Mouse (Mus musculus) inflammation-experienced regulatory T-cells, adult 6 months (primary cell): ENCODE results near the gene Tmtc1. TPM values are rescaled to one million over a fixed set of nuclear protein-coding genes. Genes with fewer than 3 reads are reported as not detected.

Experiments
- ATAC-seq: one replicate; pipeline ENCODE4 v1.8.0; 2017
- polyA plus RNA-seq, 3 experiments: library from polyadenylated mRNA; unstranded; fragments of 100-300 nt; shearing (Covaris generic); gene quantifications; one replicate each; pipeline ENCODE4 v1.2.1; 2017

Tmtc1 gene
- polyA plus RNA-seq, 3 experiments from 2014 or later = 0.04 to 0.07 TPM; not detected in 1

DNA sequence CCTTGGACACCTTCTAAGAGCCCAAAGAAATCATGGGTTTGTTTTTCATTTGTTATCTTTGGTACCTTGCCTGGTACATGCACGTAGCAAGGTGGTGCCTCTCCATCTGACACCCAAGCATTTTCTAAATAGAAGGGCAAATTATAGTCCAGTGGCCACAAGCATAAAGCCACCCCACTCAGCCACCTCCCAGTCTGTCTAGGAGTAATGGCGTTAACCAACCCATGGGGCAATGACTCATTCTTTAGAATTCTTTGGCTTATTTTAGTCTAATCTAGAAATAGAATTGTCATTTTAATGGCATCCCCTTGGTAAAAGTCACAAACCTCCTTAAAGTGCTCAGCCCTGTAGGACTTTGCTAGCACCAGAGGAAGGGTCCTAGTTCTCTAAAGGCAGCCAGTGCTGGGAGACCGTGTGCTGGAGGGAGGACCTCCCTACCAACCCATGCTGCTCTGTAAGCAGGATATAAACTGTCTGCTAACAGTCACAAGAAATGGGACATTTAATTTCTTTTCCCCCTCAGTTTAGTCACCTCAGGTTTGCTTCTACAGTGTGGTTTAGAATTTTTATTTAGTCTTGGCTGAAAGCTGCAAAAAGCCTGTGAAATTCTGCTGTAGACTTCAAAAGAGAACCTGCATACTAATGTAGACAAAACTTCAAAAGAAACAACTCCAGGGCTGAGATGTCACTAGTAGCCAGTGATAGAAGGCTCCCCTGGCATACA lies 209.9 kb downstream of the Tmtc1 start:
- no peak for ATAC-seq

GRCm38 (mm10) chr6:148227542-148227941 lies 216.6 kb downstream of the Tmtc1 start:
- no peak for ATAC-seq

DNA sequence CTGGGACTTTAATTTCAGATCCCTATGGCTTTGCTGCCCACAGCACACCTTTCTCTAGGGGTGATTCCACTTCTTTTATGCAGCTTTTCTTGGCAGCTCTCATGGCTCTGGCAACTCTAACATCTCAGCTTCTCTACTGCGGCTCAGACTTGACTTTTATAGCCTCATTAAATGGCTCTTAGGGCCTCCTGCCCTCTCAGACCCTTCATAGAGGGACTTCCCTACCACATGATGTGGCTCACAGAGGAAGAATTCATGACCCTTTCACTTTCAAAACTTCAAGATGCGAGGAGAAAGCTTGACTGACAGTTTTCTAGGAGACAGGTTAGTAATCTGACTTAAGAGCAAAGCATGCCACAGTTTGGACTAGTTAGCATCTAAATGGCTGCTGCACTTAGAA lies 221.5 kb downstream of the Tmtc1 start:
- no peak for ATAC-seq

DNA sequence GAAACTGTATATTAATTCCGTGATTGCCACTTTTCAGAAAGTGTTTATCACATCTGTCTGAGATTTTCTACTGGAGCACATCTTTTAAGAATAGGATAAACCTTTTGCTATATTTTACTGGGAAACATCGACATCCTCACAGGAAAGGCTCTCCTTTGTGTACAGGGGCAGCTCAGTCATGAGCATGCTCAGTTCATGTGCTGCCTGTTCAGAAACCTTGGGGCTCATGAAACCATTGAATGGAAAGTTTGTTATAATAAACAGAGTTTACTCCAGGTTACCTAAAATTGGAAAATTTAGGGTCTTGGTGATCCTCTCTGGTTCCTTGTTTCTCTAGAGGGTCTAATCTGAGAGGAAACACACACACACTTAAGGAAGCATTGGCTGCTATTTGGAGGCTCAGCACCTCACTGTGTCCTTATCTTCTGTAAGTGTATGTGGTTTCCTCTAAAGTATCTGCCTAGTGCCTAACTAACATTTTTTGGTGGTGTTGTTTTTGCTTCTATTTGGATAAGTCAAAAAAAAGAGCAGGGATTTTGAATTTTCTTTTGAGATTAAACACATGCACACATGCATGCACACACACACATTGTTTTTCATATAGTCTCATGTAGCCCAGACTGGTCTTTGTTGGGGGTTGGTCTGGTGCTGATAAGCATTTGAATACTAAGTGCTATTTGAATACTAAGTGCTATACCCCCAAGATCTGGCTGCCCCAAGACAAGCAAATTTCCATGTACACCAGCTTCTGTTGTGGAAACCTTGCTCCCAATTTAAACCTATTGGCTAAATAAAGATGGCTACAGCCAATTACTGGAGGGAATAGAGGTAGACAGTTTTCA lies 225.7 kb downstream of the Tmtc1 start:
- ATAC-seq = no peak

GRCm38 (mm10) chr6:148216752-148217151 lies 227.4 kb downstream of the Tmtc1 start:
- ATAC-seq = no peak

GRCm38 (mm10) chr6:148214765-148215164 lies 229.4 kb downstream of the Tmtc1 start:
- no peak for ATAC-seq

GRCm38 (mm10) chr6:148211897-148212680 lies 232.1 kb downstream of the Tmtc1 start, which contains the start of gene Ergic2:
Gene Ergic2 (minus strand): TSS chr6:148212374.
- peak; percentile 87 for ATAC-seq

GRCm38 (mm10) chr6:148211391-148211876 lies 232.8 kb downstream of the Tmtc1 start:
- peak; percentile 10 for ATAC-seq

DNA sequence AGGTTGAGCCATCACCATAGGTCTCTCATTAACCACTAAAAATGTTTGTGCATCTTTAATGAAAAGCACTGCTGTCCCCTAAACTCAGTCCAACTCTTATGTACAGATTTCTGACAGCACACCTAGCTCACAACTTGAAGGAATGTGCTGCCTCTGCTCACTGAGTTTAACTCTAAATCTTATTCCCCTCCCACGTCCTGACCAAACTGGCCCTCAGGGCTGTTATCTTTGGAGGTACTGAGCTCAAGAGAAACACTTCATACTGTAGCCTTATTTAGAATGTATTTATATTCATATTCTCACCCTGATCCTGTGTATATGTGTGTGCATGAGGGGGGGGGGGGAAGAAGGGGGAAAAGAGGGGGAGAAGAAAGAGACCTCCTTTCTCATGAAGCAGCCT lies 236.7 kb downstream of the Tmtc1 start:
- ATAC-seq = no peak

DNA sequence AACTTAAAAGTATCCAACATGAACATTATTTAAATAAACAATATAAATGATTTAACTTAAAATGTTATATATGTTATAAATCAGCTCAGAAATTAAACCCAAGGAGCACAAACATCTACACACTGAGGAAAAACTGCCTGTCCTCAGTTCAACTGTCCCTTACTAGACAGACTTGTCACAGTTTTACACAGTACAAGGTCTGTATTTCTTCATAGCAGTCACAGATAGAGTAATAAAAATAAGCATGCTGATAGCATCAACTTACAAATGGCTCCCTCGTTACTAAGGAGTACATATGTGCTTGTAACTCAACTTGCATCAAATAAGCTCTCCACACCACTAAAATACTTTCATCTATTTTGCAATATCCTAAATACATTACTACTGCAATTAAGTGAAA lies 239.1 kb downstream of the Tmtc1 start:
- no peak for ATAC-seq

- no peak for ATAC-seq
Observed at GRCm38 (mm10) chr6:148199729-148200128, 244.5 kb downstream of the Tmtc1 start.

DNA sequence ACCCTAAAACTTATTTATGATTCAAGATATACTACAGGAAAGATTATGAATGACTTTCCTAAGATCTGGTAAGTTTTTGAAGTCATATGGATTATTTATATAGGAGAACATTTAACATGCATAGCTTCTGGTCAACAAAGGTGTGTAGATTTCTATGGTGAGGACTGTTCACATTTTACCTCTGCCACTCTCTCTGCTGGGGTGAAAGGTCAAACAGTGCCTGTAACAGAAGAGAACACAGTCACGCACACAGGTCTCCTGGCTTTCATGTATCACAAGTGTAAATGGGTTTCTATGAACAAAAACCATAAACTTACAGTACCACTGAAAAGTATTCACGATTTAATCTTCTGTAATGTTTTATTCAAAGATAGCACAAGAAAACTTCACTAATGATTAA lies 245.0 kb downstream of the Tmtc1 start:
- no peak for ATAC-seq

GRCm38 (mm10) chr6:148193972-148194701 lies 250.1 kb downstream of the Tmtc1 start:
- no peak for ATAC-seq

DNA sequence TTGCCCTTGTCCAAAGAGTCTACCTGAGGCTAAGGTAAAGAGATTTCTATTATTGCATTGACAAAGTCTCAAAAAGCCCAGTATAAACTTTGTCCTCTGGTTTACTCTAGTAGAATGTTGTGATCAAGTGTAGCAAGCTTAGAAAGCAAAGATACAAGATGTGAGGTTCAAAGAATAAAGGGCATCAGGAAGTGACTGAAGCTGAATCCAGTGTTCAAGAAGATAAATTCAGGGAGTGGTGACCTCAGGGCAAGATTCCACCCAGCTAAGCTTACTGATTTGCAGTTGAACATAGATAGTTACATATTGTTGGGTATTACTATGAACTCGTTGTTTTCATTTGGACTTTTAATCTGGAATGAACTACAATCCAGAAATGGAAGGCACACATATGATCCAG lies 258.5 kb downstream of the Tmtc1 start:
- no peak for ATAC-seq

Other genes with a start within 250 kb of the Tmtc1 start
- 100 to 1,000 TPM; 174 to 189 (median 182) TPM for gene Ergic2, start 232.0 kb downstream of the Tmtc1 start, polyA plus RNA-seq